Mouse (Mus musculus) urinary bladder, postnatal 36 days (tissue): ENCODE data around the gene Gal3st3.
A peak's percentile ranks its signal among the peaks of the same experiment; 100 is the strongest.
"Not testable (repeated sequence)": the region's sequence is repeated elsewhere in the genome, so short reads cannot be mapped to it uniquely, and the experiment has no call there.

Source experiments
- DNase-seq, 2 experiments: peaks; one replicate each; pipeline ENCODE4 v3.0.0; 2022; ENCODE audit warnings: low spot score in 2 of 2, mixed read lengths in 1 of 2

The Gal3st3 gene

DNA sequence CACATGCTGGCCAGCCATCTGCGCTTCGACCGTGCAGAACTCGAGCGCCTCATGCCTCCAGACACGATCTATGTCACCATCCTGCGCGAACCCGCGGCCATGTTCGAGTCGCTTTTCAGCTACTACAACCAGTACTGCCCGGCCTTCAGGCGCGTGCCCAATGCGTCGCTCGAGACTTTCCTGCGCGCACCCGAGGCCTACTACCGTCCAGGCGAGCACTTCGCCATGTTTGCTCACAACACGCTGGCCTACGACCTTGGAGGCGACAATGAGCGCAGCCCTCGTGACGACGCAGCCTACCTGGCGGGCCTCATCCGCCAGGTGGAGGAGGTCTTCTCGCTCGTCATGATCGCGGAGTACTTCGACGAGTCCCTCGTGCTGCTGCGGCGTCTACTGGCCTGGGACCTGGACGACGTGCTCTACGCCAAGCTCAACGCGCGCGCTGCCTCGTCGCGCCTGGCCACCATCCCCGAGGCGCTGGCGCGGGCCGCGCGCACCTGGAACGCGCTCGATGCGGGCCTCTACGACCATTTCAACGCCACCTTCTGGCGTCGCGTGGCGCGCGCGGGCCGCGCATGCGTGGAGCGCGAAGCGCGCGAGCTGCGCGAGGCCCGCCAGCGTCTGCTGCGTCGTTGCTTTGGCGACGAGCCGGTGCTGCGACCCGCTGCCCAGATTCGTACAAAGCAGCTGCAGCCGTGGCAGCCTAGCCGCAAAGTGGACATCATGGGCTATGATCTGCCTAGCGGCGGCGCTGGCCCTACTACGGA lies 9.0 kb downstream of the Gal3st3 start:
- DNase-seq = no peak

DNA sequence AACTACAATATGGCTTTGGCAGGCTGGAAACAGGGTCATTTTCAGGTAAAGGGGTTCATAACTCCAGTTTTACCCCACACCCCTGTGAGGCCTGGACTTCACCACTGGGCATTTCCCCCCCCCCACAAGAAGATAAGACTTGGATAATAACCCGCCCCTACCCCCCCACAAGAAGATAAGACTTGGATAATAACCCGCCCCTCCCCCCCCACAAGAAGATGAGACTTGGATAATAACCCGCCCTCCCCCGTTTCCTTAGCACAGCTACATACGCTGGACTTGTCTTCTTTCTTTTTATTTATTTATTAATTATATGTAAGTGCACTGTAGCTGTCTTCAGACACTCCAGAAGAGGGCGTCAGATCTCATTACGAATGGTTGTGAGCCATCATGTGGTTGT lies 10.9 kb downstream of the Gal3st3 start:
- DNase-seq = no peak

GRCm38 (mm10) chr19:5313189-5313588 lies 15.1 kb downstream of the Gal3st3 start:
- DNase-seq = no peak

DNA sequence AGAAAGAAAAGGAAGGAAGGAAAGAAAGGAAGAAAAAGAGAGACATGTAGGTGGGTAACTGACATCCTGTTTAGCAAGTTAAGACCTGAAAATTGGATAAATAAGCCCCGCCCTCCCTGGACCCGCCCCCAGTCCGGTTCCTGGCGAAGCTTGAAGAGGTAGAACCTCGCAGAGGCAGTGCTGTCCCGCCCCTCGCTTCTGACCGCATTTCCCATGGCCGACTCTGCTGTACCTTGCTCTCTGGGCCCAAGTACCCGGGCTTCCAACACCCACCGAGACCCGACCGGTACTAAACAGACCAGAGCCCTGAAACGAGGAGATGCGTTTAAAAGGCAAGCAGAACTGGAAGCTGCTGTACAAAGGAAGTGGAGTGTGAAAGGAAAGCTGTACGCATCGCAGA lies 25.7 kb downstream of the Gal3st3 start:
- DNase-seq = no peak

DNA sequence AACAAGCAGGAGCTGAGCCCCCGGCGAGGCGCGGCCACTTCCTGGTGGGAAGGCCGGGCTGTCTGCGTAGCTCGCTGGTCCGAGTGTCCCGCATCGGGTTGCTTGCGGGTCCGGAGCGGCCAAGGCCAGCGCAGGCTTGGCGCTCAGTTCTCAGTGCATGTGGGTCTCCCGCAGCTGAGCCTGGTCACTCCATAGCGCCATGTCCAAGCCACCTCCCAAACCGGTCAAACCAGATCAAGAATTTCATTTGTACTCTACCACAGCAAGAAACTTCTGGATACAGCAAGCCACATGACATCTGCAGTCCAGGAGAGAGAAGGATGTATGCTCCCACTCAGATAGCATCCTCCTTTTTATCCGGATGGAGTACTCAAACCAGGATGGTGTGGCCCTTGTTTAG lies 29.8 kb downstream of the Gal3st3 start:
- DNase-seq = peak; percentile 24 to 31

DNA sequence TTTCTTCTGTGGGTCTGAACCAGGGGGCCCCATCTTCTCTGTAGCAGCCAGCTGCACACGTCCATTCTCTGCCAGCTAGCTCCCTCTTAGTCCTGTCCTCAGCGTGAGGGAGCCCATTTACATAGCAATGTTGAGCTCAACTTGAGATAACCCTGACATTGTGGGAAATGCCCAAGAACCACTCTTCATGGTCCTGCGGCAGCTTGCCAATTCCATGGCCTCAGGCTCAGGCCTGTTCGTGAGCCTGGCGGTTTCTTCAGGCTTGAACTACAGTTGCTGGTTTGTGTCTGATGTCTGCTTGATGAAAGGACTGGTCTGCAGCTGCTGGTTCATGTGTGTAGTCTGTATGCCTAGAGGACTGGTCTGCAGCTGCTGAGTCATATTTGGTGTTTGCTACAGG lies 36.6 kb downstream of the Gal3st3 start:
- no peak for DNase-seq

DNA sequence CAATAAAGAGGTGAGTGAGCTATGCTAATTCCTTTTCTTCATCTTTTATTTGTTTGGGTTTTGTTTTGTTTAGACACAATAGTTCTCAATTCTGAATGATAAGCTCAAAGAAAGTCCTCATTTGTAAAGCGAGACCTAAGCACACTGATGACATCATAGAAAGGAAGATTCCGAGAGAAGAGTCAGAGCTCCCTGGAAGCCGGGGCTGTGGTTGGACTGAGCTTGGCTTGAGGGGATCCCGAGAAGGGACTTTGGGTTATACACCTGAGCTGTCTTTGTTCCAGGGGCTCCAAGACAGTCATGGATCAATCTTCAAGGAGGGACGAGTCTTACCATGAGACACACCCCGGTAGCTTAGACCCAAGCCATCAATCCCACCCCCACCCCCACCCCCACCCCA lies 37.3 kb downstream of the Gal3st3 start, which contains the start of gene Catsper1:
Gene Catsper1 (plus strand): TSS at position 301 of the 400 bp plus-strand sequence.
- DNase-seq = no peak

GRCm38 (mm10) chr19:5337975-5338374 lies 39.8 kb downstream of the Gal3st3 start:
- DNase-seq = peak; percentile 61 to 73

DNA sequence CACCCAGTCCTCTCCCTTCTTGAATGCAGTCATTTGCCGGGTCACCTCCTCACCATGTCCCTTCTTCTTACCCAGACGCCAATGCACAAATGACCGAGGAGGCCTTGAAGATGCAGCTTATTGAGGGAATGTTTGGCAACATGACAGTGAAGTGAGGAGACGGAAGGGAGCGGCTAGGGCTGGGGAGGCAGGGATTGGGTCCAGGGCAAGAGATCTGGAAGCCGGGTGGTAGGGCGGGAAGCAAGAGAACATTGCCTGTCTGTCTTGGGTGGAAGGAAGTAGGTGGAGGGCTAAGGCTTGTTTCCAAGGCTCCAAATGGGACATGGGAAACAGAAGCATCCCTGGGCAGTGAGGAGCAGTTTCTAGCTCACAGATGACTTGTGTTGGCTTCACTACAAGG lies 43.2 kb downstream of the Gal3st3 start:
- no peak for DNase-seq

GRCm38 (mm10) chr19:5345297-5346131 lies 47.4 kb downstream of the Gal3st3 start:
- DNase-seq = no peak

GRCm38 (mm10) chr19:5348064-5348463 lies 49.9 kb downstream of the Gal3st3 start:
- no peak for DNase-seq

DNA sequence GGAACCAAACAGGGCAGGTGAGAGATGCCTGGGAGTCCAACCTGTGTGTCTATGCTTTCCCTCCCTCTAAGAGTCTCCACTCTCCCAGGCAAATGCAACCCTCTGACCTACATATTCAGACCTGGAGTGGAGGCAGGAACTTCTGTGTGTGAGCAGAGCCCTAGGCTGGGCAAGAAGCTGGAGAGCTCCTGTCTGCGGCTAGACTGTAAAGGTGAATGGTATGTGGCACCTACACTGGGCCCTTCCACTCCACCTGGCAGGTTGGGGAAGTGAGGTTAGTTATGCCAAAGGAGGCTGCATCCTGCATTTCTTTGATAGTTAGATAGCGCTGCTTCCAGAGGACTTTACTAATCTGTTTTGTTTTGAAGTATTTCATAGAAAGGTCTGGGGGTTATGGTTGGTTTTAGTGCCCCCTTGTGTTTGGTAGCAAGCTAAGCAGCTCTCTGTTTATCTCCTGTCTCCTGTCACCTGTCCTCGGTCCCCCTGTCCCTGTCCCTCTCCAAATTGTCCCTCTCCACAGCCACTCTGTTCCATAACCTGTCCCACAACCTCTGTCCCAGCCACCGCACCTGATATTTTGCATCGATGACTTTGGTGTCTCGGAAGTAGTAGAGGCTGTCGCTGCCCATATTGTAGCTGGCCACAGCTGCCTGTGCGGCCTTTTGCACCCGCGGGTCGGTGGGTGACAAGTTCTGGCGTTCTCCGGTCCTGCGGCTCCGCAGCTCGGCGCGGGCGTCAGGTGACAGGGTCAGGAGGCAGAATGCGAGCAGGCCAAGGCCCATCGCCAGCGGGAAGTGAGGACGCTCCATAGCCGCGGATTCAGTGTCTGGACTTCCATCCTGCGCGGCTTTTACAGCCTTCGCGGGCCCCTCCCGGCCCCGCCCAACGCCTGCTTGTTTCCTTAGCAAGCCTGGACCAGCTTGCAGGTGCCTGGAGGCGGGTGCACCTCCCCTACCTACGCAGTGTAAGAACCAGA lies 50.7 kb downstream of the Gal3st3 start:
- peak; percentile 31 to 32 for DNase-seq

DNA sequence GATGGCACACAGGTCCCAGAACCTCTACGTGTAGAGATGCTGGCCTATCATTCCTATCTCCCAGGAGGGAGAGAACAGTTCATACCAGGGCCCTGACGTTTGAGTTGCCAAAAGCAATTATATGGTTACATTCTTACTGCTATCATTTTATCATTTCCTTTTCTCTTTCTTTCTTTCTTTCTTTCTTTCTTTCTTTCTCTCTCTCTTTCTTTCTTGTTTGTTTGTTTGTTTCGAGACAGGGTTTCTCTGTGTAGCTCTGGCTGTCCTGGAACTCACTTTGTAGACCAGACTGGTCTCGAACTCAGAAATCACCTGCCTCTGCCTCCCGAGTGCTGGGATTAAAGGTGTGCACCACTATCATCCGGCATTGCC lies 51.4 kb downstream of the Gal3st3 start, which contains the start of gene Cst6:
Gene Cst6 (minus strand): TSS at position 73 of the 372 bp plus-strand sequence.
- not testable (repeated sequence) for DNase-seq

DNA sequence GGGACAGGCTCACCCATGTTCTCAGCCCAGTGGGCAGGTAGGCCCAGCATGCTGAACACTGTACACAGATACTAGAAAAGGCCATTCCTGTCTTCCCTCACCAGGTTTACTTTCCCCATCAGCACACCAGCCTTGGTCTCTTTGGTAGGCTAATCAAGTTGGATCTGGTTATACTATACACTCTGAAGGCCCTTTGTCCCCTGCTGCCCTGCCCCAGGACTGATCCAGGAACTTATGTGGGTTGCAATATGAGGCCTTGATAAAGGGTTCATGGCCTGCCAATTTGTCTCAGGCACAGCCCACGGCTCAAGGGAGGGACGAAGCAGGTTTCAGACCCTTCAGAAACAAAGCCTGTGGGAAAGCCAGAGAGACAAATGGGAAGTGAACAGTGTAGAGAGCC lies 55.5 kb downstream of the Gal3st3 start:
- no peak for DNase-seq

DNA sequence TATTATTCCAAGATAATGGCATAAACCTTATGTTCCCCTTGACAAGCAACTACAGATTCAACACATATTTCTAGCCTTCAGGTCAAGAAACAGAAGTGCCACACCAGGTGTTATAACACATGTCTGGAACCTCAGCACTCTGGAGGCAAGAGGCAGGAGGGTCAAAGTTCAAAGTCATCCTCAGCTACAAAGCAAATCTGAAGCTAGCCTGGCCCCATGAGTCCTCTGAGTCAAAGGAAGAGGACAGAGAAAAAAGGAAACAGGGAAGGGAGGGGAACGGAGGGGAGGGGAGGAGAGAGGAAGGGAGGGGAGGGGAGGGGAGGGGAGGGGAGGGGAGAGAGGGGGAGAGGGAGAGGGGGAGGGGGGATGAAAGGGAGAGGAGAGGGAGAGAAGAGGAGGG lies 57.9 kb downstream of the Gal3st3 start:
- DNase-seq = no peak
